Mouse (Mus musculus): ENCODE data around the gene Lax1.
A peak's percentile ranks its signal among the peaks of the same experiment; 100 is the strongest.
"Not testable (repeated sequence)": the region's sequence is repeated elsewhere in the genome, so short reads cannot be mapped to it uniquely, and the experiment has no call there.

Gene Lax1

DNA sequence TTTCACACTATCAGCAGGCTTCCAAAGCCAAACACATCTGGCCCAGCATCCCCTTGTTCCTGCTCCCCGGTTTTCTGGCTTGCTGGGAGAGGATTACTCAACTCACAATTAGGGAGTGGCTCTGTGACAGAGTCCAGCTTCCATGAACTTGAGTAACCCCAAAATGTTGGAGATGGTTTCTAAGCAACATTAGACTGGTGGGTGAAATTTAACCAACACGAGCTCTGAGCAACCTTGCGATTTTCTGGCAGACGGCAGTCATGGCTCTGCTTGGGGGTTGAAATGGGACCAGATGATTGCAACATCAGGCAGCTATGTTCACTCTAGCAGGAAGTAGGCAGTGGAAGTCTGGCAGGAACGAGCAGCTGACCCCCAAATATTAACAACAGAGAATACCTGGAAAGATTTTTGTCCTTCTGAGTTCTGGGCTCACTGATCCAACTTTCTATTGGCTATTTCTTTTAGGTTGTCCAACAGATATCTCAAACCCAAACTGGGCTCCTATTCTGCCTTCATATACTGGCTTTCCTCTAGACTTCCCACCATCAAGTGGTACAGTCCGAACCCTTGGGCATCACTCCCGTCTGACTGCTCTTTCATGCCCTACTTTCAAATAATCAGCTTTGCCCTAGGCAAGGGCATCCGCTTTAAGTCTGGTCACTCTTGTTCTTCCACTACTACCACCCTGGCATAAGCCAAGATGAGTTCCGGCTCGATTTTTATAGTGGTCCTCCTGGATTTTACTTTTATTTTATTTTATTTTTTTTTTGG, 4.0 kb downstream of the Lax1 start:
- no peak for DNase-seq

DNA sequence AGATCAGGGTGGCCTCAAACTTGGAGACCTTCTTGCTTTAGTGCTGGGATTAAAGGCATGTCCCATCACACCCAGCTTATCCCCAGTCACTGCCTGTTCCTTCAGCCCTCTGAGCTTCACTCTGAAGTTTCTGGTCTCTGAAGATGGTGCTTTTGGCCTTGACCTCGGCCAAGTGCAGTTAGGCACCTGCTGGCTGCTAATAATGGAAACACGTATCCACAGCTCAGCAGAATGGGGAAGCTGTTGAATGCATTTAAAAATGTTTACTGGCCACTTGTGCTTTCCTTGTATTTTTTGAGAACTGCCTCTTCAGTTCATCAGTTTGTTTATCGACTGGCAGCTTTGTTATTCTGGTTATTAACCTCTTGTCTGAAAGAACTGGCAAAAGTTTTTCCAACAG, 18.1 kb downstream of the Lax1 start:
- no peak for DNase-seq

DNA sequence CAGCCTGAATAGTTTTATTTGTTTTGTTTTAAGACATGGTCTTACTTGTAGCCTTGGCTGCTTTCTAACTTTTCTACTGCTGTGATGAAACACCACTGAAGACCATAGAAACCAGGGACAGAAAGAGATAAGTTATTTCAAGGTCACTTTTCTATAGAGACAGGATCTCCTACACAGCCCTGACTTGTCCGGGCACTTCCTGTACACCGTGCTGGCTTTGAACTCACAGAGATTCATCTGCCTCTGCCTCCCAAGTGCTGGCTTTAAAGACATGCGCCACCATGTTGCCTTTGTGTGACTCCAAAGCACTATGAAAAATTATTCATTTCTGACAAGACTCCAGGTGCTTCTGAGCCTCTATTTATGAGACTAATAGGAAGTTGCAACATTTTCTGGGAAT, 18.6 kb downstream of the Lax1 start:
- no peak for DNase-seq

DNA sequence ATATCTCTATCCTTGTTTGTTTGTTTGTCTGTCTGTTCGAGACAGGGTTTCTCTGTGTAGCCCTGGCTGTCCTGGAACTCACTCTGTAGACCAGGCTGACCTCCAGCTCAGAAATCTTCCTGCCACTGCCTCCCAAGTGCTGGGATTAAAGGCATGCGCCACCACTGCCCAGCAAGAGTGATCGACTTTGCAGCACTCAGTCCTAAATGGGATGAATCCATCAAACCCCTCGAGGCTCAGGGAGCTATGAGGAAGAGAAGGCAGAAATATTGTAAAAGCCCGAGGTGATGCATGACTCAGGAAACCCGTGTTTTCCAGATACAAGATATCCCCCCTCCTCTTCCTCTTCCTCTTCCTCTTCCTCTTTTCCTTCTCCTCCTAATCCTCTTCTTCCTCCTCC, 19.1 kb downstream of the Lax1 start:
- no peak for DNase-seq

DNA sequence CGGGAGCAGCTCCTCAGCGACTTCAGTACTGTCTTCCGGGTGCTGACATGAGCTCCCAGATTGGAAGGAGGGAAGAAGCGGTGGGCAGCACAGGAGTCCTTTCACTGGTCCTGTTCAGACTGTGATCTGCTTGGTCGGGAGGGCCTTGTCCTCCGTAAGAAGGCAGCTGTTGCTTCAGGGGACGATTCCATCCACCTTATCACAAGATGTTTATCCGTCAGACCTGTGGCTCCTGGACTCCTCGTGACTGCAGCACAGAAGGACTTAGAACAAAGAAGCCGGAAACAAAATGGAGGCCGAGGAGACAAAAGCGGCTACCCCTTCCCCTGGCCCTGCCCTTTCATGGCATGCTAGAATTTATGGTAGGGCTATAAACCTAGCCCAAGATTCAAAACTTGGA, 19.7 kb downstream of the Lax1 start:
- no peak for DNase-seq

DNA sequence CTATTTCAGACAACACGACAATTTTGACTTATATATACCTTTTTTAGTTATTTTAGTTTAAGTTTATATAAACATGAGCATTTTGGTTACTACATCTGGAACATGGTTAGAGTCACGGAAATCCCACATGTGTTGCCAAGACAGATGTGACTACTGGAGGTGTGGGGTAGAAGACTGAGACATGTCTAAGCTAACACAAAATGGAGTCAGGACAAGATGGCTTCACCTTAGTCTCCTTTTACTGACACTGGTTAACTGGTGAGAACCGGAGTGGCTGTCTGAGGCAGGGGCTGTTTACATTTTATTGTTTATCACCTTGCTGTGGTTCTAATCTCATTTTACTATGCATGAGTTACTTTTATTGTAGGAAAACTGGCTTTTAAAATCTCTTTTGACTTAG, 21.3 kb downstream of the Lax1 start:
- no peak for DNase-seq

DNA sequence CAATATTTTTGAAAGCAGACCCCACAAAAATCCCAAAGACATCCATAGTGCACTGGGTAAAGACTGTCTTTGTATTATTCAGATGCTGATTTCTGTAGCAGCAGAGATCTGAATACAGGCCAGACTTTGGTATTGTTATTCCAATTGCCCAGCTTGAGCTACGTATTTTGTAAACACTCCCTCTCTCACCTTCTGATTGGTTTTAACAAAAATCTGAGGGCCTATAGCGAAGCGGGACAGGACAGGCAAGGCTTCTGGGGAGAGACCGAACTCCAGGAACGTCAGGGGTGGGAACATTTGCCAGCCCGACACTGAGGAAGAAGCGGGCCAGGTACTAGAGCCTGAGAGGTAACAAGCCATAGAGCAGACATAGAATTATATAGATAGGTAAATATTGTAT, 22.2 kb downstream of the Lax1 start:
- no peak for DNase-seq

DNA sequence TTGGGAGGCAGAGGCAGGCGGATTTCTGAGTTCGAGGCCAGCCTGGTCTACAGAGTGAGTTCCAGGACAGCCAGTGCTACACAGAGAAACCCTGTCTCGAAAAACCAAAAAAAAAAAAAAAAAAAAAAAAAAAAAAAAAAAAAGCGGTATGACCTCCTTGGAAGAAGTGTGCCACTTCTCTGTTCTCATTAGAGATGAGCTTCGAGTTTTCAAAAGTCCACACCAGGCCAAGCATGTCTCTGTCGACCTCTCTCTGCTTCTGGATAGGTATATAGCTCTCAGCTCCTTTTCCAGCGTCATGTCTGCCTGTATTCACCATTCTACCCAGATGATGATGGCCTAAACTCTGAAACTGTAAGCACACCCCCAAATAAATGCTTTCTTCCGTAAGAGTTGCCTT, 24.2 kb downstream of the Lax1 start:
- not testable (repeated sequence) for DNase-seq

DNA sequence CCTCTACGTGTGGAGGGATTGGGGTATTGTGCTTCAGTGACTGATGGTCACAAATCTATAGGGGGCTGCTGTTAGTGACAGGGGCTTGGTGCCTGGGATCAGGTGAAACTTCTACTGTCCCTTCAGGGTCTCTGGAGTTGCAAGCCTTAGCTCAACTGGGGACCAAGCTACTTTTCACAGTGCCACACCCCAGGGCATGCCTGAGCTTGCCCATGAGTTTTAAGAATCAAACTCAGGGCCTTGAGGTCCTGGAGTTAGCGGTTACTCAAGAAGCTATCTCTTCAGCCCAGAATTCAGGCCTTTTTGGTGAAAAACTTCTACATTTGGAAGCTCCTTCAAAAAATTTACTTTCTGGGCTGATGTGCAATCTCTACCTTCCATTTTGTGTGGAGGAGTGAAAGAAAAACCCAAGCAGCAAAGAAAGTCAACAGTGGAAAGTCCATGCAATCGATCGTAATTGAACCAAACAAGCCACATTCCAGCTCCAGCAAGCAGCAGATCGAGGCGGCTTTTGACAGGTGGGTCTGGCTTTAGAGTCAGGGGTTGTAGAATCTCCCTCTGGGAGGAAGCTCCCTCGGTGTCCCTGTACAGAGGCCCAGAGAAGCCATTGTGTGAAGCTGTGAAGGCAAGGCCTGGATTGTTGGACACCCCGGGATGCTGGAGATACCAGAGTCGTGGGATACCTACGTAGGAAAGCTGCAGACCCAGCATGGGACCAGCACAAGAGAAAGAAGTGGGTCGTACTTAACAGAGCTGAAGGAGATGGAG, 25.5 kb downstream of the Lax1 start:
- DNase-seq = no peak

DNA sequence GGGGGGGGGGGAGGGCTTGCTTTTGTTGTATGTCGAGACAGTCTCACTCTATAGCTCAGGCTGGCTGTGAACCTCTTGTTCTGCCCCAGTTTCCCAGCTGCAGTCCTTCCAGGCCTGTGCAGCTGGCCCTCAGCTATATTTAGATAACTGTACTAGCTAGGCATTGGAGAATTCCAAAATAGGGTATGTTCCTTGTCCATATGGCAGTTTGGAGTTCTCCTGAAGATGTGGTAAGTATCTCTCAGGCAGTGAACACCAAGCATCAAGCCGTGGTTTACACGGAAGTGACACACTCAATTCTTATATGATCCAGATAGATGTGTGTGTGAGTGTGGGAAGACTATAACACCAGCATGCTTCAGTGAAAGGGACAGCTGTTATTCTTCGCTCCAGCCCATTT, 26.5 kb downstream of the Lax1 start:
- DNase-seq = no peak

DNA sequence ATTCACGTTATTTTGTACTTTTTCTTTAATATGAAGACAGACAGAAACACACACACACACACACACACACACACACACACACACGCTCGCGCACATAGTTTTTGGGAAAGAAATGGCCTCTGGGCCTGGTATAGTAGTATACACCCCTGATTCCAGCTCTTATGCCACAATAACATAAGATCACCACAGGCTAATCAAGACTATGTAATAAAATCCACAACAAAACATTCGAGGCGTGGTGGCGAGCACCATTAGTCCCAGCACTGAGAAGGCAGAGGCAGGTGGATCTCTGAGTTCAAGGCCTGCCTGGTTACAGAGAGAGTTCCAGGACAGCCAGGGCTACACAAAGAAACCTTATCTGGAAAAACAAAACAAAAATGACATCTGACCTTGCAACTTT, 27.0 kb downstream of the Lax1 start:
- DNase-seq = no peak

DNA sequence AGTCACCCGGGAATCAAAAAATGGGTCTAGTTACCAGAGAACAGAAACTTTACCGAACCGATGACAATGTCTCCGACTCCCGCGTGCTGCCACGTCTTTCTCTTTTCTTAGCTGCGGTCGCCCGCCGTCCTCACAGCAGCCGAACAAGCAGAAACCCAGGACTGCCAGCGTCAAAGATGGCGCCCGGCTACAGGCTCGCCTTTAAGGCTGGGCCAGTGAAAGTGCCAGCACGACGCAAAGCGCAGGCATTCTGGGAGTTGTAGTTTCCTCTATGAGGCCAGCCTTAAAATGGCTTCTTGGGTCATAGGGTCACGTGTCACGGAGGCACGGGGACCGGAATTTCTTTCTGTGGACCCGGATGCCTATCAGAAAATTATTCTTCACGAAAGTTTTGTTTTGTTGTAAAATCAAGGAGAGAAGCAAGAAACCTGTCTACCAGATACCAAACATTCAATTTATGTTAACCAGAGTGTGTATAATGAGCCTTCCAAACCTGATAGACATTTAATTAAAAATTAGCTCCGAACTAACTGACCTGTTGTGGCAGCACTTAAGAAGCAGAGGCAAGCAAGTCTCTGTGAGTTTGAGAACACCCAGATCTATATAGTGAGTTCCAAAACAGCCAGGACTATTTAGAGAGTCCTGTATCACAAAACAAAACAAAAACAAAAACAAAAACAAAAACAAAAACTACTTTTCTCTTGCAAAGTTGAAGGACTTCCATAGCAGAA, 28.5 kb downstream of the Lax1 start, which contains the start of gene Gm38394:
TSS of gene Gm38394 (minus strand) at position 116 of the 731 bp plus-strand sequence.
- DNase-seq = peak; percentile 92 to 93

DNA sequence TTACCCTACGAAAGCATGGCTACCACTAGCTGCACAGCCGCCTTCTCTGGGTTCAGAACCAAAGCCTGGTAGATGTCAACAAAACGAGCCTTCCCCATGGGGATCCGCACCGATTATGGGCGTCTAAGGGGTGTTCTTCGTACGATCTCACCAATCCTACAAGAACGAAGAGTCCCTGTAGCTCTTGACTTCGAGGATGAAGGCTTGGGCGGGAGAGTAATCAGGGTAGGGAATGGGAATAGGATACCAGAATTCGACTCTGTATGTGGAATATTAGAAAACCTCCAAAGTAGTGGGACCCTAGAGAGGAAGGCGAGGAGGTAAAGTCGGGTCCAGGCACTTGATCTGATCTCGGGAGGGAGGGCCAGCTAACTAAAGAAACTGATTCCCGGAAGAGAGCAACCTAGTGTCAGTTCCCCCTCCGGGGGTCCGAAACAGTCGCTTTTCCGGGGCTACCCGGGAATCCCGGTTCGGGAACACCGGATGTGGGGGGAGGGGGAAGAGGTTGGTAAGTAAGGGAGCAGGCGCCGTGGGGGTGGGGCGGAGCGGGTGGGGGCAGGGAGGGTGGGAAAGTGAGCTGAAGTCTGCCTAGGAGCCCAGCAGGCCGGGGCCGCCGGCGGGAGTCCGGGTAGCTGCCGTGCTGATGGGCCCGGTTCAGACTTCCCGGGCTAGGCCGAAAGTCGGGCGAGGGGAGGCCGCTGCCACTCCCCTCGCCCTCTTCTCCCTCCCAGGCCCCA, 29.3 kb downstream of the Lax1 start, which contains the start of gene Zbed6:
TSS of gene Zbed6 (minus strand) at position 420 of the 737 bp plus-strand sequence.
- DNase-seq = peak; percentile 73 to 88

DNA sequence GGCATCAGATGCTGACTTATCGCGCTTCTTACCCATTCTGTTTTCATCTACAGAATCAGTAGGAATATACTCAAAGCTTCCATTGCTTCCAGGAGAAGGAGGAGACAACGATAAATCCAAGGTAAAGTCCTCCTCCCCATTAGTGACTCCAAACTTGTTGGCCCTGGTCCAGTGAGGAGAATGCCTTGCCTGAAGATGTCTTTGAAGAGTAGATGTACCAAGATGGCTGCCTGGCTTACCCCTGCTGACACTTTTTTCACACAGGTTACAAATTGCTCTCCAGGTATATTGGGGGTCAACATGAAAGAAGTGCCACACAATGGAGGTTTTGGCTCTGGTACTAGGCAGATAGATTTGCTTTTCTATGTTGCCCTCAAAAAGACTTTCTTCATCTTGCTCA, 31.0 kb downstream of the Lax1 start:
- peak; percentile 20 to 29 for DNase-seq

DNA sequence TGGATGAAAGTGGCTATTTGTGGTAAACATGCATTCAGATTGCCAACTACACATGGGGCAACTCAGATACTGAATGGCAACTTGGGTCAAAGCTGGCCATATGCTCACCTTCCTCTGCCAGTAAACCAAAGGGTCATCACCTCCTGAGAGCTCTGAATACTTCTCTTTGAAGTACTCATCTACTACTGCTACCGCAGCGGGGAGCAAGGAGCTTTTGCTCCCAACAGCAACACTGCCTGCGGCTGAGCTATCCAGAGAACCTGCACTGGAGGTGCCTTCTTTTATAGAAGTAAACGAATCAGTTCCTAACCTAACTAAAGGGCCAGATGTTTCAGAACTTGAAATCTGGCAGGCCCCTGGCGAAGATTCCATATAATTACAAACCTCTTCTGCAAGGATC, 33.1 kb downstream of the Lax1 start:
- DNase-seq = no peak

DNA sequence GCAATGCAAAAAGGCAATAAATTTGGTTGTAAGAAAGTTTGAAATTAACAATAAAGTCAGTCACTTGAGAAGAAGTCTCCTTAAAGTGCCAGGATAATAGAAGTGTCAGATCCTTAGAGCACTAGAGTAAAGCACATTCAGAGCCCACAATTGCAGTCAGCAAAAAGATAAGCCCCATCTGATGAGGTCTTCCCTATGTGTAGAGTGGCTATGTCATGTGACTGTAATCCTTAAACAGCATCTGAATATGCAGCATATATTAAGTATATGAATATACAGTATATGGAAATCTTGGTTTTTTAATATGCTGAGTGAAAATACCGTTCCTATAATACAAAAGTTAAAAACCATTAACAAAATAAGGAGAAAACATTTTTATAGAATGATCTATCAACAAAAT, 36.9 kb downstream of the Lax1 start:
- no peak for DNase-seq

DNA sequence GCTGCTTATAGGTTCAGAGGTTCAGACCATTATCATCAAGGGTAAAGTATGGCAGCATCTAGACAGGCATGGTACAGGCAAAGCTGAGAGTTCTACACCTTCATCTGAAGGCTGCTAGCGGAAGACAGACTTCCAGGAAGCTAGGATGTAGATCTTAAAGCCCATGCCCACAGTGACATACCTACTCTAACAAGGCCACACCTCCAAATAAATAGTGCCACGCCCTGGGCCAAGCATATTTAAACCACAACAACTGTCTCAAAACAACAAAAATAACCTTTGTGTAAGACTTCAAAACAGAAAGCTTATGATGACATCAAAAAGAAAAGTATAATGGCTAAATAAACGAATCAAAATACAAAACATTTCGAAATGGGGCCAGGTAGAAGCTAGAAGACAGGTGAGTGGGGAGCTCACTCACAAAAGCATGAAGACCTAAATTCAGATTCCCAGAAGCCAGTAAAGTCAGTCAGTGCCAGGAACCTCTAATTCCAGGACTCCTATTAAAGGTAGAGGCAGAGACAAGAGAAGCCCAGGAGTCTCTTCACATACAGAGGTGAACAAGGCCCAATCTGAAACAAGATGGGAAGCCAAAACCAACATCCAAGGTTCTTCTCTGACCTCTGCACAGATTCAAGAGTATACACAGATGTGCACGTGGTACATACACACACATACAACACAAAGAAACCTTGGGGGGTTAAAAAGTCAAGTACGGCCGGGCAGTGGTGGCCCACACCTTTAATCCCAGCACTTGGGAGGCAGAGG, 39.4 kb downstream of the Lax1 start:
- no peak for DNase-seq

DNA sequence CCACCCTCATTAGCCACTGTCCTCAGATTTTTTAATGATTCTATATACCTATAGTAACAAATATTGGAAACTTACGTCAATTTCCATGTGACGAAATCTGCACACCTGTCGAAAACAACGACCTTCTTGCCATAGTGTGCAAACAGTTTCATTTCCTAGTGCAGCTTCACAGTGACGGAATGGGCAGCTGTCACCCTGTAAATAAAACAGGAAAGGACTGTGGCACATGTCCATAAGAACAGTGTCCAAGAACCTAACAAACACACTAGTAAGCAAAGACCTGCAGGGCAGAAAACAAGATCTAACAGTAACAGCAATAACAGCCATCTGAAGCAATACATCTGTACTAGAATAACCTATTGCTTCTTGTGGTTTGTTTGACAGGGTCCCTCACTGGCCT, 44.3 kb downstream of the Lax1 start:
- DNase-seq = no peak

DNA sequence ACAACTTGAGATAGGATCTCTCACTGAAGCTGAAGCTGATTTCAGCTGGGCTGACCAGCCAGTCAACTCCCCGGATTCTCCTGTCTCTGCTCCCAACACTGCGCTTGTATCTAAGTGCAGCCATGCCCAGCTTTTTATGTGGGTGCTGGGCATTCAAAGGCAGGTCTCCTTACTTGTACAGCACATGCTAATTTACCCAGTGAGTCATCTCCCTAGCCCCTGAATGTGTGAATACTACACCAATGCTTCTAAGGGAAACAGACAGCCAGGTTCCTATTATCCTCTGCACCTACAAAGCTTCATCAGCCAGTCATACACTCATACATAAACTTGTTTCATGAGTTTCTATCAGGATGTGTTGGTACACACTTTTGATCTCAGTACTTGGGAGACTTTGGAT, 48.7 kb downstream of the Lax1 start:
- DNase-seq = no peak

DNA sequence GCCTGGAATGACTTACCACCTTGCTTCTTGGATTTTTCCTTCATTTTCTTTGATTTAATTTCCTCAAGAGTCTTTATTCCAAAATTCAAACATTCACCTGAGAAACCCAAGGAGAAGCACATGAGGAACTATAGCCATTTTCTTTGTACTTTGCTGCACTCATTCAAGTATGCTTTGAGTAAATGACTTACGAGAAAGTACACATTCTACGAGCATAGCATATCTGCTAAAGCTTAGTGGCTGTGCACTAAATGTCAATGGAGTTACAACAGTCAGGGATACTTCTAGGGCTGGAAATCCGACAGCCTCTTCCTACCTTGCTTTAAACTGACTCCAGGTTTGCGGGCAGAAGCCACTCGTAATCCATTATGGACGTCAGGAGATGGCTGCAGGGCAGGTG, 51.4 kb downstream of the Lax1 start:
- DNase-seq = no peak

DNA sequence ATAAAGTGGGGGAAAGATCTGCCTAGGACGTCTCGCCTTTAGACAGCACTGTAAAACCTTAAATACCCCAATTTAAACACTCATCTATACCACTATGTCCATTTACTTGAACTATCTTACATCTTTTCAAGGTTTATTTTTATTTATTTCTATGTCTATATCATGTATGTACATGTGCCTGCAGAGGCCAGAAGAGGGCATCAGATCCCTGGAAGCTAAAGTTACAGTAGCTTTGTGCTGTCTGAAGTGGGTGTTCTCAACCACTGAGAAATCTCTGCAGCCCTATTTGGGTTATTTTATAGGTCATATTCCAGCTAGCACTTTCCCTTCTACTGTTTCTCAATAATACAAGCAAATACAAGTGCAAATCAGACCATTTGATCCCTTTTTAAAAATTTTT, 57.7 kb downstream of the Lax1 start:
- DNase-seq = no peak

Data from cerebellum, postnatal 14 days (tissue).